Mouse (Mus musculus): ENCODE data around the gene Atp5l.

The Atp5l gene

DNA sequence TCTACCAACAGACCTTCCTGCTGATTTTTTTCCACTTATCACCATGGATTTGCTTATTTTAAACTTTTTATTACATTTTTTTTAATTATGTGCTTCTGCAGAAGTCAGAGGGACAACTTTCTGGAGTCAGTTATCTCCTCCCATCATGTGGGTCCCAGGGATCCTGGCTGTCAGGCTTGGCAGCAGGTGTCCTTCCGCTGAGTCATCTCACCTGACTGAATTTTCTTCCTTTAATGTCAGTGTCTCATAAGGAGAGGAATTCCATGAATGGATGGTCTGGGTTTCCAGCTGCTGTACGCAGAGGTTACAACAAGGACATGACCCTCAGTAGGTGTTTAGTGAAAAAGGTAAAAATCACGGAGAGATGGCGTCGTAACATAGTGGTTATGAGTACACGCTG, 29.3 kb downstream of the Atp5l start:
- DNase-seq, result no peak

DNA sequence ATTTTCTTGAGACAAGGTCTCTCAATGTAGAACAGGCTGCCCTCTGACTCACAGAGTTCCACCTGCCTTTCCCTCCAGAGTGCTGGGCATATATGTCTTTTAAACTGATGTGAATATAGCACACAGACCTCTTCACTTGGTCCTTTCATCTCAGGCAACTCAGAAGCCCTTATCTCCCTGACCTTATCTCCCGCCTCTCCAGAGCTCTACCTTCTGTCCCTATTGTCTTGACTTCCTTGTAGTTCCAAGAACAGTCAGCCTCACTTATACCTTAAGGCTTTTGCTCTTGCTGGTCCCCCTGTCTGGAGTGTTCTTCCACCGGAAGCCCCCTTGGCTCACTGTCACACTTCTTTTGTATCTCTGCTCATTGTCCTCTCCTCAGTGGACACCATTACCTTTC, 30.4 kb downstream of the Atp5l start:
- DNase-seq, result no peak

DNA sequence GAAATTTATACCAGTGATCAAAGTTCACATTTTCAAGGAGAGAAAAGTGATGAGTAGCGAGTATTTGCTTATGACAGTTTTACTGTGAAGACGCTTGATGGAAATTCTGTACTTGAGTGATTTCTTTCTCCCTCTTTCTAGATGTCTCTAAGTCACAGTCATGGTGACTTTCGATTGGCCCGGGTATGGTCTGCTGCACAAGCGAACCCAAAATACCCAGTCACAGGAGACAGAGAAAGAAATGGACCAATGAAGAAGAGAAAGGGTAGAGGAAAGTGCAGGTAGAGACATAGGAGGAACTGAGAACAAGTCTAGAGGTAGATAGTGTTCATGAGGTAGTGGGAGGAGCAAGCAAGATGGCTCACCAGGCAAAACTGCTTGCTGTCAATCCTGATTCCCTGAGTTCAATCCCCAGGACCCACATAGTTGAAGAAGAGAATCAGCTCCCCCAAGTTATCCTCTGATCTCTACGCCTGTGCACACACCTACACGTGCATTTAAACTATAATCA, 32.4 kb downstream of the Atp5l start:
- DNase-seq, result no peak

DNA sequence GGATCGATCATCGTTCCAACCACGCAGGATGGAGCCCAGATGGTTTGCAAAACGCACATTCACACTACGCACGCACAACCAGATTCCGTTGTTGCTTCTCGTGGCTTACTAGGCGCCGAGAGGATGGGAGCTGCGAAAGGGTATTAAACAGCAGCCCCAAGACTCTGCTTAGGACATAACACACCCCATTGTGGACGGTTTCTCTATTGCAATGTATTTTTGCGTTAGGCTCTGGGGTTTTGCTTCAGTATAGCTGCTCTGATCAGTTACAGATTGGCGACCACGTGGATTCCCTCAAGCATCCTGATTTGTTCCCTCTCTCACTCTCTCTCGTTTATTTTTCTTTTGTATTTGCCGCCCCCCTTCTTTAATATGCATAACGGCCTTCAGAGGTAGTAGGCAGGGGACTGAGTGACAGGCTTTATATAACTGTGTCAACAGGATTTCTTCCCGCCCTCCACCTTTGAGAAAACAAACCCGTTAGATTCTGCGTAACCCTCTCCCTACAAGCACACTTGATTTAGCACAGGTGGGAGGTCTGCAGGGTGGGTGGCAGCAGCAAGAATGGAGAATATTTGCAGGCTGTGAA, 37.5 kb downstream of the Atp5l start:
- DNase-seq, result peak; percentile 61

DNA sequence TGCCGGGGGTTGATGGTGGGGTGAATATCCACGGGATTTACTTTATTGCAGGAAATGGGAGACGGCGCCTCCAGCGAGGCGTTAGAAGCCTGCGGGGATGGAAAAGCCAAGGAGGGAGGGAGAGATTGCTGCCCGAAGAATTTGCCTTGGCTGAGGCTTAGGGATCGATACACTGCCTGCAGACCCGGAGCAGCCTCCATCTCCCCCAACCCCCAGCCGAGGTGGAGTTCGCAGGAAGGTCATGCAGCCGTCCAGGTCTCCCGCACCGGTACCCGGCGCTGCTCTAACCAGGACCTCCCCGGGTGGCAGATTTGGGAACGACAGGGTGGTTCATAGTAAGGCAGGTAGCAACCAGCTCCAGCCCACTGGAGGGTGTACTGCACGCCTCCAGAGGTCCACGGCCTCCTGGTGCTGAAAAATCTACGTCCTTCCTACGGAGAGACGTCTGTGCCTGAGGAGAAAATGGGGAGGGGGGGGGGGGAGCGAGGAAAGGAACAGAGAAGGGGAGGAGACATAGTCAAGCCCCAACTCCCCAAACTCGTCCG, 38.0 kb downstream of the Atp5l start:
- peak; percentile 84 for DNase-seq

DNA sequence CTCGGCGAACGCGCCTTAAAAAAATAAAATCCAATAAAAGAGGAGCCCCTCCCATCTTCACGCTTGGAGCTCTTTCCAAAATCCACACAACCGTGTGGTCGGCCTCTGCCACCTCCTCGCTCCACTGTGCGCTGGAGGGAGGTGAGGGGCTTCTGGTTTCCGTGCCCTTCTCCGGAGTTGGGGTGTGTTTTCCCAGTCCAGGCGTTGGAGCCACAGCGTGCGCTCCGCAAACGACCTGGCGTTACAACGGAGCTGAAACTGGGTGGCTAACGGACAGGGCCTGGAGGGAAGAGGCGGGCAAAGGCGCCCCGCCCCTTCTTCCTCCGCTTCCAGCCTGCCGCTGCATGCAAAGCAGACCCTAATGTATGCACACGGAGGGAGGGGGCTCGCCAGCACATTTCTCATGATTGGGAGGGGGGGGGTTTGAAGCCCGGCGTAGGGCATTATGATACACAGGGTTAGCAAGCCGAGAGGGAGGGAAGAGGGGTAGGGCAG, 38.6 kb downstream of the Atp5l start:
- DNase-seq, result peak; percentile 93

DNA sequence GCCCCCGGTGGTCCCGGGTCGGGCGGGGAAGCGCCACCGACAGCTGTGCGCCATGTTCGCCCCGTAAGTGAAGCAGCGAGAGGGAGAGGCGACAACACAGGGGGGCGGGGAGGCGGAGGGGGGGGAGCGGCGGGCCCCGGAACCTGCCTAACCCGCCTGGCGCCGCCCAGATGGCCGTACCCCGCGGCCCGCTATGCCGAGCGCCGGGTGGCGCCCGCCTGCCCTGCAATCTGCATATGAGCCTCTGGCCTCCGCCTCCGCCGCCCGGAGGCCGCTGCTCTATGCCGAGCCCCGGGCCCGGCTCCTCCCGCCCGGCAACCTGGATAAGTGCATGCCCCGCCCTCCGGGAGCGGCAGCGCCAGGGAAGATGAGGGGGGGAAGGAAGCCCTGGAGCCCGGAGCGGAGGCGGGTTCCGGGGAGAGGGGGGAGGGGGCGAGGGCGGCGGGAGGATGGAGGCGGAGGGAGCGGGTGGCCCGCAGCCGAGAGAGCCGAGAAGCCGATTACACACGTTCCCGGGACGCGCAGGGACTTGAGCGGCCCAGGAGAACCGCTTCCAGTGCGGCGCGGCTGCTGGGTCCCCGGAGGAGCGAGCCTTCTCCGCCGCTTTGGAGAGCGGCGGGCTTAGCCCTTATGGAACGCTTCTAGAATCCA, 39.2 kb downstream of the Atp5l start, which contains the start of gene Kmt2a:
Gene Kmt2a (minus strand): TSS at position 76 of the 651 bp plus-strand sequence.
- DNase-seq, result peak; percentile 95

DNA sequence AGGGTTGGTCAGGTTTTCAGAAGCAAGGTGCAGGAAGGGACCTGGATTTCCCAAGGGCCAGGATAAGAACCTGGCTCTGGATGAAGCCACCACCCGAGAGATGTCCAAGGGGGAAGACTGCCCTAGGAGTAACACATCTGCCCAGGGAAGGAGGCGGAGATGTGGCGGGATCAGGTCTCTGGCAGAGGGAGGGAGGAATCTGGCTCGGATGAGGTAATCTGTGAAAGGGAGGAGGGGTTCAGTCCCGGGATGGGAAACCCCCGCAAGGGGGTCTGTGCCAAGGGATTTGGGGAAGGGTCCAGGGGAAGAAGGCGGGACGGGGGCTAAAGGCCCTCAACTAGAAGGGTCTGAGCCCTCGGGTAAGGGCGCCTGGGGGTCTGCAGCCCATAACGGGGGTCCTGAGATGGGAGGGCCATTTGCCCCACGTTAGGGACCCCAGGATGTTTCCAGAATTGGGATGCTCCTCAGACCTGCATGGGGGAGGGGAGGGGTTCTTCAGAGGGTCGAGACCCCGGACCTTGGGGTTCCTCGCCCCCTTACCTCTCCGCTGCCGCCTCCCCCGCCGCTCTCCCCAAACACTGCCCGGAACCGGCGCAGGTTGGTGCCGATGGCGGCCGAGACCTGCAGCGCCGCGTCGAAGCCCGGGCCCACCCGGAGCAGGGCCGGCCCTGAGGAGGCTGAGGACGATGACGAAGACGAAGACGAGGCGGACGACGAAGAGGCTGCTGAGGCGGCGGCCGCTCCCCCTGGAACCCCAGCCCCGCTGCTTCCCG, 40.0 kb downstream of the Atp5l start:
- DNase-seq, result peak; percentile 46

DNA sequence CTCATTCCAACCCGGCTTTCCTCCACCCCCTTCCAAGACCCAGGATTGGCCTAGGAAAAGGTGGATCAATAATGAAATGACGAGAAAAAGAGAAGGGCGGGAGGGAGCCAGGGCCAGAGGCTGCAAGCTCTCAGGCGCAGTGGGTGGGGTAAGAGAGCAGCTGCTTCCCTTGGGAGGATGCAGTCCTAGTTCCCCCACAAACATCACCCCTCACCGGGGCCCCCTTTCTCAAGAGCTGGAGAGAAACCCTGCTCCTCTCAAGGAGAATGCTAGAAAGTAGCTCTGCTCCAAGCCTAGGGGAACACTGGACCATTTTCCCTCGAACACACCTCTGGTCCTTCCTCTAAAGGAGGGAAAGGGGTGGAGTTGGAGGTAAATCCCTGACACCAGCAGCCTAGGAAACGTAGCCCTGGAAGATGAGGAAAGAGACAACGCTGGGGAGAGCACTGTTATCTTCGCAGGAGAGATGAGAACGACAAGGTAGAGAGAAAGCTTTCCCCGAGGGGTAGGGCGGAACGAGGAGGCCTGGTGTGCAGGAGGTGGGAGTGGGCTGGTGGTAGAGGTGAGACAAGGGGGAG, 40.8 kb downstream of the Atp5l start:
- peak; percentile 39 for DNase-seq

DNA sequence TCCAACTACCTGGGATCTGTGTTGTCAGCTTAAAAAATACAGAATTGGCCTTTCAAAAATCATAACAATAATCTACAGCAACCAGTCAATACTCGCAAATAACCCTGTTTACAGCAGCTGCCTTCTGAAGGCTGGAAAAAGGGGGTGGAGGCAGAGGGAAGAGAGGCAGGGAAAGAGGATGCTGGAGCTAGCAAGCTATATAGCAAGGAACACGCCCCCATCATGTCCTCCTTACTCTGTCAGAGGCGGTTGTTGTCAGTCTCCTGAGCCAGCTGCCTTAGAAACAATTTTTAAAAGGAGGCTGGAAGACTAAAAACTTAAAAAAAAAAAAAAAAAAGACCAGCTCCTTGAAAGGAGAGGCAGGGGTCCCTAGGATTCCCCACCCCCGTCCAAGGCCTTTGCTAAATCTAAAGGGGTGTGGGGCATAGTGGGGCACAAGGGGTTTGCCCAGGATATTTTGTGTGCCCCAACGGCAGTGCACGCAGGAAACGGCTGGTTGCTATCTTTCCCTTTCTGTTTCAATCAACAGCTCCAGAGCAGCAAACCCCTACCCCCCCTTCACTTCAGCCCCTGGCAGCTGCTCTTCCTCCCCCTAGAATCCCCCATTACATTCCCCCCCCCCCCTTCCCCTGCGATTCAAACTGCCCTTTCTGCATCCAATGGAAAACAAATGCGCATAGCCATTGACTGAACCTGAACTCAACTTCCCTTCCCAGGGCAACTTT, 41.6 kb downstream of the Atp5l start:
- DNase-seq, result peak; percentile 7

DNA sequence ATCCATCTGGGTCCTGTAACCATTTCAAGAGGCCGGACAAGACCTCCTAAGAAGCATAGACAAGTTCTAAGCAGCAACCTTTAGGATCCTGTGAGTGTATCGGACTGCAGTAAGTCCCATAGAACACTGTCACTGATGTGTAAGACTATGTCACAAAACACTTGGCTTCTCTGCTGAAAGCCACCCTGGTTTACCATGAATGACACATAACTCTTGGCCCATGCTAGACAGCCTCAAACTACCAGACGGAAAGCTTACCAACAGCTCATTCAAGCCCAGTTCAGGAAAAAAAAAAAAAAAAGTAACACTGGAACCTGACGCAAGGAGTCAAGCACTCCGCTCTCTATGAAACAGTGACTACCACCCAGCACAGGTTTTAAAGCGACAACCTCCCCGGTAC, 42.9 kb downstream of the Atp5l start:
- no peak for DNase-seq

DNA sequence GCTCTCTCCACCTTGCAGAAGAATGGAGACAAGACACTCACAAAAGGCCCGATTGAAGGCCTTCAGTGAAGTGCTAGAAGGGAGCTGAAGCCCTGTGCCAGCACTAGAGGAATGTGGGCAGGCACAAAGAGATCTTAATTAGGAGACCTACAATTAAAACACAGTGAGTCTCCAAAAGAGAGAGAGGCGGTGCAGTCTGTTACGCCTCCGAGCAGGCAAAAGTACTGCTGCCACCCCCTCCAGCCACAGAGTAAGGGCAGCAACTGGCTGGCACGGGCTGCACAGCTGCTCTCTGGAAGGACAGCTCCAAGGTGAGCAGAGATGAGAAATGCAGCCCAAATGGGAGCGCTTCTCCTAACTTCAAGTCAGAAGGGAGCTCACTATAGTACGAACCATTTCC, 45.1 kb downstream of the Atp5l start:
- no peak for DNase-seq

DNA sequence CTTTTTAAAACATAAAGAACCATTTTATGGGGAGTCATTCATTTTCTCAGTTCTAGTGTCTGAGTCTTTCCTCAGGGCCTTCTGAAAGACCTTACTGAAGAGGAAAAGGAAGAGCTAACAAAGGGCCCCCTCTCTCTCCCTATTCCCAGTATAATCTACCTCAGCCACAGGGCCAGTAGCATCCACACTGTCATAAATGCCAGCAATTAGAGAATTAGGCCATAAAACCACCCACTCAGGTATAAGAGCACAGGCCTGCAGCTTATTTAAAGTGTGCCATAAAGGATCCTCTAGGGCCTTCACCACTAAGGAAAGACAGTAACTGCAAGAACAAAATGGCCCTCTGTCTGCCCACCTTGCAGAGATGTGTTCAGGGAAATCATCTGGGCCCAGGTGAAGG, 46.3 kb downstream of the Atp5l start:
- DNase-seq, result no peak

DNA sequence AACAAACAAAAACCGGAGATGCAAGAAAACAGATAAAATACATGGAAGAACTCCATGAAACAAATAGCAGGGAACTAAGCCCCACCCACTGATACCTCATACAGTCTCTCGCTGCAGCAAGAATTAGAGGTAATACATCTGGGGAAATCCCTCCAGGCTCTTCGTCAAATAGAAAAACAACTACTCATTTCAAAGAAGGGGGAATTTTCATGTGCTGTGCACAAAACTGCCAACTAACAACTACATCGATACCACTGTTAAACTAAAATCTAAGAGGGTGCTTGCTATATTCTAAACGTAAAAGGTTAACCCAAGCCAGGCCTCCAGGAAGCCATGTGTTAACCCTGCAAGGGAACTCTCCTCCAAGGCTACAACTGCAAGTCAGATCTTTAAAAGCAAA, 46.9 kb downstream of the Atp5l start:
- DNase-seq, result no peak

DNA sequence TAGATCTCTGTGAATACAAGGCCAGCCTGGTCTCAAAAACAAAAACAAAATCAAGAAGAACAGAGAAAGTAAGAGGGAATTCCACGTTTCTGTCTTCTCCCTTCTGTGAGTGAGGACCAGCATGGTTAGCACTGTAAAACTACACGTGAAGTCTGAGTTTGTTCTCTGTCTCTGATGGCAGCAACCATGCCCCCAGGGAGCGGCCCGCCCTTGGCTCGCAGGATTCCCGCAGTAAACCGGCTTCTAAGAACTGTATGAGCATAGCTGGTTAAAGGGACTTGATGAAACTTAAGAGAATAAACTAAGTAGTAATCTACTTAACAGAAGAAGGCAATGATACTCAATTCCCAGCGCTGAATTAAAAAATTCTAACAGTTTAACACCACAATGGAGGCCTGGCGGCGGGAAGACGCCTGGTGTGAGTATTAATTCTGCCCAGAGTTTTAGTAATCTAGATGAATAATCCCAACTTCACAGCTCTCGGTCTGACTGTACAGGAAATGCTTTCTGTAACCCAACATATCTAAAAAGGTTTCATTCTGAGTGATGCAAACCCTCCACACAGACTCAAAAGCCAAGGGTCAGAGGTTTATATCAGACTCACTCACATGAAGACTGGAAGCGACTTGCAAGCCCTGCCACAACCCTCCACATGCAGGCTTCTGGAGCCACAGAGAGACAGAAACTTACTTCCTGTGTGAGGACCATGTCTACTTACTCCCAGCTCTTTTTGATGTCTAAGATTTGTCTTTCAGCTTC, 52.0 kb downstream of the Atp5l start:
- DNase-seq, result no peak

DNA sequence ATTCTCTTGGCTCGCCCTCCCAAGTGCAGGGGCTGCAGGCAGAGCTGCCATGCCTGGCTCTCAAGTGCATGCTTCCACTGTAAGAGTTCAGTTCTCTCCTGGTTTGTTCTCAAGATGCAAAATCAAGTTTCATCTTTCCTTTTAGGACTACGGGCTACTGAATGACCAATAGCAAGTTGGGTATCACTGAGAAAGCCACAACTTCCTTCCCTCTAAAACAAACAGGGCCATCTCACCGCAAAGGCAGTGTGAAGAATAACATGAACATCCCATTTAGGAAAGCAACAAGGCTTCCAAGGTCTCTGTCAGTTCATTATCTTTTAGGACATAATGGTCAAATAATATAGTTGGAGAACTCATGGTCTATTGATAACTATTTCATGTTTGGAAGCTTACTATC, 52.9 kb downstream of the Atp5l start:
- DNase-seq, result no peak

DNA sequence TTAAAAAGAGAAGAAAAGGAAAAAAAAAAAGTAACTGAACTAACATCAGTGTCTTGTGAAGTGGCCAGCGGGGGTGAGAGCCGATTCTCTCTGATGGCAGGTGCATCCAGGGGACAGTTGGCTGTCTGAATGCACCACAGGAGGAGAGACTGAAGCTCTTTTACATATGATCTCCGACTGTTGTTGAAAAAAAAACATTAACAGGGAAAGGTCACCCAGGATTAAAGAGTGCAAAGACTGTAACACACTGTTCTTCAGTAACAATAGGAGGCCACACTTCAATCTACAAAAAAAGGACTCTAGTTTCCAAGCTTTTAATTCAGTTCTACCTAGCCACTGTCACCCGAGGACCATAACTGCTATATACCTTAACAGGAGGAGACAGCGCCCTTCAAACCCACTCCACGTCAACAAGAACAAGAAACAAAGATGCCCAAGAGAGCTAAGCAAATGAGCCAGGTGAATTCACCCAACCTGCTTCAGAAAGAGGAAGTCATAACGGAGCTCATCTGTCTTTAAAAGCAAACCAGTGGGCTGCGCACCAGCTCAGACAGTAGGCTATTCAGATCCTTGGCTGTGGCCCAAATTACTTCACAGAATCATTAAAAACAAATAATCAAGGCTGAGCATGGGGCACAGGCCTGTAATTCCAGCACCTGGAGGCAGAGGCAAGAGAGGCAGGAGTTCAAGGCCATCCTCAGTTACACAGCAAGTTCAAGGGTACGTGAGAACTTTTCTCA, 53.9 kb downstream of the Atp5l start:
- no peak for DNase-seq
